Mouse (Mus musculus) olfactory bulb, adult 2 months (tissue): ENCODE data around the gene Lhfp. TPM values are rescaled to one million over a fixed set of nuclear protein-coding genes. Genes with fewer than 3 reads are reported as not detected.

Experiments used
- H3K27ac ChIP-seq: fragments of 200-500 bp; 2 replicates; pipeline ENCODE4 v1.5.1; 2012; ENCODE audit warnings: low read depth, low read length; ENCODE audit not compliant: insufficient read depth
- H3K4me1 ChIP-seq: fragments of 200-500 bp; 2 replicates; pipeline ENCODE4 v1.6.1; 2012; ENCODE audit warnings: low read length; ENCODE audit not compliant: control insufficient read depth, insufficient read depth
- H3K4me3 ChIP-seq: fragments of 200-500 bp; 2 replicates; pipeline ENCODE4 v1.5.1; 2012; ENCODE audit warnings: mild to moderate bottlenecking, low read depth, low read length, moderate library complexity; ENCODE audit not compliant: insufficient read depth
- CTCF ChIP-seq: fragments of 200-500 bp; IDR thresholded peaks from 2 replicates; pipeline ENCODE4 v1.5.1; 2012; ENCODE audit warnings: low read depth, mild to moderate bottlenecking, low read length, moderate library complexity; ENCODE audit not compliant: insufficient read depth
- POLR2A ChIP-seq: fragments of 200-500 bp; IDR thresholded peaks from 2 replicates; pipeline ENCODE4 v1.6.1; 2012; ENCODE audit warnings: mild to moderate bottlenecking, low read depth, low read length, moderate library complexity; ENCODE audit not compliant: insufficient read depth
- WGBS: fragments of 180-500 bp; shearing (Covaris S2); methylation state at CpG from one replicate; pipeline ENCODE4 v1.1.7; 2018; 5-methylcytosine and 5-hydroxymethylcytosine counted together
- polyA plus RNA-seq: library from polyadenylated mRNA; stranded (reverse); fragments of >200 nt; gene quantifications from 2 replicates; pipeline ENCODE4 v1.2.4, GENCODE M21; 2012; ENCODE audit warnings: low replicate concordance; ENCODE audit not compliant: missing spikeins, insufficient read depth, insufficient read length

Lhfp gene
- polyA plus RNA-seq, 1 experiment = not detected

DNA sequence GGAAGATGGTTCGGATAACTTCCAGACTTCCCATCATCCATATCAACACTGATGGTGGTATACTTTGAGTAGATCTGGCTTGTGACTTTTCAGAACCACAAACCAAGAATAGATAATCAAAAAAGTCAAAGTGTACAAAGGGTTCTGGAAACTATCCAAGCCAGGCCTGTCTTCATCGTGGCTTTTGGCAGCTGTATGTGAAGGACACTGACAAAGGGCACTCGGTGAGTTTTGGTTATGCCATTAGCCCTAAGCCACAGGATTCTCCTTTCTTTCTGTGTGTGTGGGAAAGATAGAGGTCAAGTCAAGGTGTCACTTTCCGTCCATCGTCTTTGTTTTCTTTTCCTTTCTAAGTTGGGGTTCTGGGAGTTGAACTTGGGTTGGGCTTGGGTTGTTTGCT, 42.4 kb downstream of the Lhfp start:
- Histone ChIP-seq H3K4me1 (peaks cover 5% of the 10 kb centered on the region; the same call in 1 of the 2 replicates), H3K4me3 (no peak overlapping the region), H3K27ac (no peak overlapping the region)
- WGBS = 82% methylated on average over 5 of the region's 5 CpGs
- TF ChIP-seq POLR2A (no peak), CTCF (no peak)

DNA sequence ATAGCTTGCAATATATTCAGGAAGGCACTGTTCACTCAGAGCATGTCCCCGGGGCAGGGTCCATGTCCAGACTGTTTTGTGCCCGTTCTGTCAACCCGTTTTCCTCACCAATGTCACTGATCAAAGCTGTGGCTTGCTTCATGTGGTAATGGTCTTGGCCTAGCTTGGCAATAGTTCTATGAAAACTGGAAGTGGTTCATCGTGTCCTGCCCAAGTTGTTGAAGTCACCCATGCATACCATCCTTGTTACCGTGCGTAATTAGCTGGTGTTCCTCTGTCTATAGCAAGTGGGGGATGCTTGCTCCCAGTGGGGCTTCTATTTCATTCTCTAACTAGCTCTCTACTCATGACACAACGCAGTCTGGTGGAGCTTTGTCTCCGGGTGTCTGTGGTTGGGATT, 43.5 kb downstream of the Lhfp start:
- Histone ChIP-seq H3K27ac (no peak overlapping the region), H3K4me3 (no peak overlapping the region), H3K4me1 (peaks cover 5% of the 10 kb centered on the region; the same call in 1 of the 2 replicates)
- 70% methylated on average over 8 of the region's 8 CpGs for WGBS
- TF ChIP-seq POLR2A = no peak
- no peak for TF ChIP-seq CTCF

DNA sequence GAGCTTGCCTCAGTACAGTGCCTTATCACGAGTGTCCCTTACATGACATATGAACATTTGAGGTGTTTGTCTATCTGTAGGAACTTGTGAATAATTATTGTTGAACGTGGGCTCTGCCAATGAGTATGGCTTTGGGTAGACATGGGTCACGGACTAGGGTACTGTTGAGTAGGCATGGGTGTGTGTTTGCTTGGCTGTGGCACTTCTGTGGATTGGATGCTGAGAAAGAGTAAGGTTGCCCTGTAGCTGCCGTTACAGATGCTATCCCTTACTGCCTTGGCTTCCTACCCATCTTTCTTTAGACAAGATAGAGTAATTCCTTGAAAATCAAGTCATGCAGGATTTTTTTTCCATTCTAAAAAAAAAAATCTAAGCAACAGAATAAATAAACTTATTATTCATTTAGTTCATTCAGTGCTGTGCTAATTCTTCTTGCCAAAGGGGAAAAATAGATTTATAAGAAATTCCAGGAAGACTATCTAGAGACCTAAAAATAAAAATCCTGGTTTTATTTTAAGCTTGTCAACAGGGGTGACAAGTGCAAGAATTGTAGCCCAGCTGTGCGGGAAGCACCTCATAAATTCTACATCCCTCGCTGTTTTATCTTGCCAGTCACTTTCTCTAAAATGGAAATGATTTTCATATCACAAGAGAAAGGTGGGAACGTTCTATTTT, 45.3 kb downstream of the Lhfp start:
- Histone ChIP-seq H3K27ac (no peak overlapping the region), H3K4me1 (0 out of 2 replicates have a peak, but pooled peaks cover 3% of the 10 kb centered on the region), H3K4me3 (no peak overlapping the region)
- WGBS = 78% methylated on average over 7 of the region's 7 CpGs
- no peak for TF ChIP-seq CTCF
- TF ChIP-seq POLR2A = no peak

DNA sequence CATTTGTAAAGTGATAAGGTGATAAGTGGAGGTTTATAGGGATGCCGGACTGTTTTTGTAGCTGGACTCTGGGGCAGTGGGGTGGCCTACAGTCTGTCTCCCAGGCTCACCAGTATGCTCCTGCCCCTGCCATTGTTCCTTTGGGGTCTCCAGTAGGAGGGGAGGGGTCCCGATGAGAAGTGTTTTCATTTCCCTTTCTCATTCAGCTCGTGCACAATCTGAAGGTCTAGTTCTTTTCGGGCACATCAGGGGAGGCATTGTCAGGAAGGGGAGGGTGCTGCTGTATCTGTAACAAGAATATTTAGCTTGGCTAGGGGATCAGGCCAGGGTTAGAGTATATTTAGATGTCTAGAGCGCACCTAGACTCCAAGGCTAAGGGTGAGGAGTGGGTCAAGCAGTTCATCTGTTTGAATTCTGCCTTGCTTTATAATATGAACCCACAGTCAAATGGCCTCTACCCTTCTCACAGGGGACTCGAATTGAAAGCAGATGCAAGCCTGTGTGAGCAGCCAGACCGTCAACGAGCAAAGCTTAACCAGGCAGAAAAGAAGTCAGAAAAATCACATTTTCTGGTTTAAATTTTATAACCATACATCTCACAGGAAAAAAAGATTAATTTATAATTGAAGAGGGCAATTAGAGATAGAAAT, 46.0 kb downstream of the Lhfp start:
- WGBS = 57% methylated on average over 8 of the region's 8 CpGs
- TF ChIP-seq POLR2A = no peak
- Histone ChIP-seq H3K4me3 (no peak overlapping the region), H3K27ac (no peak overlapping the region), H3K4me1 (0 out of 2 replicates have a peak, but pooled peaks cover 3% of the 10 kb centered on the region)

DNA sequence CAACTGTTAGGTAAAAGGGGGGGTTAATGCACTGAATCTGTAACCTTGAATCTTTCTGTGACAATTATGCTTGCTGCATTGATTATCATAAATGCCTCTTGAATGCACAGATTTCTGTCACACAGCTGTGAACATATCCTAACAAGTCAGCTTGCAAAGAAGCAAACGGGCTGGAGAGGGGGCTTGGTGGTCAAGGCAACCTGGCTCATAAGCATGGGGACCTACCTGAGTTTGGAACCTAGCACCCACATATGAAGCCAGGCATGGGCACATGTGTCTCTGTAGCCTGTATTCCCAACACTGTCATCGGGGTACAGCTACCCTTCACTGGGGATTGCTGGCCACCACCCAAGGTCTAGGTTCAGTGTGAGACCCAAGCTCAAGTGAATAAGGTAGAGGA, 48.6 kb downstream of the Lhfp start:
- H3K4me1 ChIP-seq = 0 out of 2 replicates have a peak, but pooled peaks cover 3% of the 10 kb centered on the region
- H3K4me3 ChIP-seq = no peak overlapping the region
- no peak for TF ChIP-seq CTCF
- TF ChIP-seq POLR2A = no peak
- H3K27ac ChIP-seq = no peak overlapping the region
- WGBS = 88% methylated on average over 2 of the region's 2 CpGs

DNA sequence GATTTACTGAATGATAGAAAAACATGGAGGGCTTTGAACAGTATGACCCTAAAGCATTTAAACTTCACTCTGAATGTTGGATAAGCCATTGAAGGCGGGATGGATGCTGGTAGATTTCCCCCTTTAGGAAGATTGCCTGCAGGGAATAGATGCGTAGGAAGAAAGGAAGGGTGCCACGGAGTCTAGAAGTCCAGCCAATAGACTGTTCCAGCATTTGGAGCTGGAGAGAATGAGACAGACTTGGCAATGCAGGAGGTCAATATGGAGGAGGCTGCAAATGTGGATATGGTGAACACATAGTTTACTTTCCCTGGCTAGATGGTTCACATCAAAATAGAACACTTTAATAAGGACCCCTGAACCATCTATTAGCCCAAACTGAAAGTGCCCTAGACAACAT, 58.9 kb downstream of the Lhfp start:
- 85% methylated on average over 3 of the region's 3 CpGs for WGBS
- Histone ChIP-seq H3K4me3 (no peak overlapping the region), H3K27ac (no peak overlapping the region), H3K4me1 (no peaks in the 10 kb centered on the region)
- TF ChIP-seq POLR2A = no peak

DNA sequence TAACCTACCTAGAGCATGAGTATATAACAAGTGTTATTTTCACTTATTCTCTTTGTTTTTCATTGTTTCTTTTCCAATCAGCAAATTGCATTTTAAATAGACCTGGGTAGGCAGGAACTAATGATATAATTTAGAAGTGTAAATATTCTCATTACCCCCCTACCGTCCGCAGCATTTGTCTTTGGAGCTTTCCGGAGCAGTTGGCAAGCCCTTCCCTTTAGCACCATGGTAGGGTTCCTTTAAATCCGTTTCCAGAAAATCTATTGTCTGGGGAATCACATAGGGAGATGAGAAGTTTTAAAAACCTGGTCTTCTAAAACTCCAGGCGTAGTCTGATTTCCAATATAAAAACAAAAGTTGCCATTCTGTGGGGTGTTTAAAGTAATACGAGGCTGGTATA, 59.5 kb downstream of the Lhfp start:
- 62% methylated on average over 6 of the region's 6 CpGs for WGBS
- no peak overlapping the region for H3K27ac ChIP-seq
- H3K4me3 ChIP-seq = no peak overlapping the region
- H3K4me1 ChIP-seq = no peaks in the 10 kb centered on the region
- TF ChIP-seq POLR2A (no peak), CTCF (no peak)

DNA sequence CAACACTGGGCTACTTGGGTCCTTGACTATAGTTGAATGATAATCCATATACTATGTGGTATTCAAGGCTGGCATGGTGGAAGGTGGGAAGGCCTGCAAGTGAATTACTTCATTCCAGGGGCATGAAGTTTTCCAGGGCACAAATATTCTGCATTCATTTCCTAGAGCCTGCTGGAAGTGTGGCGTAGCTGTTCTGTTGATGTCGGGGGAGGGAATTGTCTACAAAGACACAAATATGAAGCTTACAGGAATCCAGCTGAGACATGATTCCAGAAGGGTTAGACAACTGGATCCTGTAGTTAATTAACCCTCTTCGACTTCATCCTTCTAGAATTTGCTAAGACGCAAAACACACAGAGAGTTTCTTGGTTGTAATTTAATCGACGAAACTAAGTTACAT, 60.4 kb downstream of the Lhfp start:
- Histone ChIP-seq H3K4me1 (no peaks in the 10 kb centered on the region), H3K27ac (no peak overlapping the region)
- WGBS = 57% methylated on average over 6 of the region's 6 CpGs

DNA sequence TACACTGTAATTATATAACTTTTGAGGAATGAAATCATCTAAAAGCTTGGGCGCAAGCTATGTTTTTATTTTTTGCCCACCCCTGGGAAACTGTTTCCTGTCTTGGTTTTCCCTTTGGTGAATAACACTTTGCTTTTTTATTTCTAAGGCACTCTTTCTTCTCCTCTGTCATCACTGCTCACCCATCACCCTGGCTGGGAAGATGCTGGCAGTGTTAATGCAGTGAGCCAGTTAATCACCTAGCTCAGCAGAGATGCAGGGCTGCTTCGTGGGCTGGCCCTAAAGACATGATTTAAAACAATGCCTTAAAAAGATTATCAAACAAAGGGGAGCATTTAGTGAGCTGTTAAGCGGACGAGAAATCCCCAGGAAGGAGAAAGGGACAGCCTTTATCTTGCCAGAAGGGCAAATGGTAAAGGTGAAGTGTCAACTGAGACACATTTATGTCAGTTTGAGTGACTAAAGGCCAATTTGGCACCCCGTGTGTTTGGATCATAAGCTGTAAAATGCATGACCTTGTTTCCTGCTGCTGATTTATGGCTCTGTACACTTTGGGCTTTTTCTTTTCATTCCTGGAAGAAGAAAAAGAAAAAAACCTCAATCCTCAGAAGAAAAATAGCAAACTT, 60.9 kb downstream of the Lhfp start:
- 42% methylated on average over 5 of the region's 5 CpGs for WGBS

More for the DNA sequence above, 60.4 kb downstream of the Lhfp start:
- H3K4me3 ChIP-seq = no peak overlapping the region
- TF ChIP-seq CTCF (no peak), POLR2A (no peak)

DNA sequence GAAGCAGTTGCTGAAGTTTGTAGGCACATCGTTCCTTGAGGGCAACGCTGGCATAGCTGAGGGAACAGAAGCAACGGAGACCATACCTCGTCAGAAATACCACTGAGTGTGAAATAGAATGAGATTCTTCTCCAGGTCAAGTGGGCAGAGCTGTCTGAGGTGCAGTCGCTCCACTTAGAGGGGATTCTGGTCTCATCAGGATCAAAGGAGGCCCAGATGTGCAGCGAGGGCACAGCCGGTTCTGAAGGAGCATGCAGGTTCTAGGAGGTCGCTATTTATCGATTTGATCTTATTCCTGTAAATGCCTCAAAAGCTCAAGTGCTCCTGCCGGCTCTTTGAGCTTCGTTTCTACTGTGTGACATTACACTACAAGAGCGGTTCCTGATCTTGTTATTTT, 61.4 kb downstream of the Lhfp start:
- Histone ChIP-seq H3K4me1 (no peaks in the 10 kb centered on the region), H3K4me3 (no peak overlapping the region), H3K27ac (no peak overlapping the region)
- TF ChIP-seq POLR2A = no peak
- TF ChIP-seq CTCF = no peak
- 56% methylated on average over 12 of the region's 12 CpGs for WGBS

More for the DNA sequence above, 60.9 kb downstream of the Lhfp start:
- Histone ChIP-seq H3K4me3 (no peak overlapping the region), H3K4me1 (no peaks in the 10 kb centered on the region), H3K27ac (no peak overlapping the region)
- TF ChIP-seq POLR2A = no peak
- TF ChIP-seq CTCF = no peak
